Mouse (Mus musculus): ENCODE results near the gene Cep295.
"Not testable (repeated sequence)": the region's sequence is repeated elsewhere in the genome, so short reads cannot be mapped to it uniquely, and the experiment has no call there.

Gene Cep295

GRCm38 (mm10) chr9:15306398-15307119 is 51.0 kb downstream of the Cep295 start, which contains the start of gene 4931406C07Rik:
Gene 4931406C07Rik (minus strand): TSS chr9:15306448.
- DNase-seq (ENCODE audit: low spot score) = no peak

GRCm38 (mm10) chr9:15305503-15306397 is 51.8 kb downstream of the Cep295 start, which contains the start of gene Taf1d:
Gene Taf1d (plus strand): TSS chr9:15306214.
- peak; percentile 94 for DNase-seq (ENCODE audit: low spot score)

GRCm38 (mm10) chr9:15302881-15303280 is 54.7 kb downstream of the Cep295 start:
- no peak for DNase-seq (ENCODE audit: low spot score)

- not testable (repeated sequence) for DNase-seq (ENCODE audit: low spot score)
Observed at GRCm38 (mm10) chr9:15302006-15302405, 55.6 kb downstream of the Cep295 start.

GRCm38 (mm10) chr9:15301399-15301798 is 56.2 kb downstream of the Cep295 start:
- DNase-seq (ENCODE audit: low spot score) = peak; percentile 74

- no peak for DNase-seq (ENCODE audit: low spot score)
Observed at GRCm38 (mm10) chr9:15300056-15300455, 57.5 kb downstream of the Cep295 start.

GRCm38 (mm10) chr9:15298451-15298850 is 59.1 kb downstream of the Cep295 start:
- no peak for DNase-seq (ENCODE audit: low spot score)

- no peak for DNase-seq (ENCODE audit: low spot score)
Observed at GRCm38 (mm10) chr9:15297112-15297511, 60.5 kb downstream of the Cep295 start.

GRCm38 (mm10) chr9:15289251-15289650 is 68.3 kb downstream of the Cep295 start:
- DNase-seq (ENCODE audit: low spot score) = no peak

GRCm38 (mm10) chr9:15288402-15288801 is 69.2 kb downstream of the Cep295 start:
- no peak for DNase-seq (ENCODE audit: low spot score)

GRCm38 (mm10) chr9:15287846-15288245 is 69.7 kb downstream of the Cep295 start:
- no peak for DNase-seq (ENCODE audit: low spot score)

GRCm38 (mm10) chr9:15285443-15285842 is 72.1 kb downstream of the Cep295 start:
- no peak for DNase-seq (ENCODE audit: low spot score)

- DNase-seq (ENCODE audit: low spot score) = peak; percentile 16
Observed at GRCm38 (mm10) chr9:15280491-15280879, 77.1 kb downstream of the Cep295 start.

- peak; percentile 94 for DNase-seq (ENCODE audit: low spot score)
Observed at GRCm38 (mm10) chr9:15279649-15280490, 77.7 kb downstream of the Cep295 start, which contains the start of gene Med17. Gene Med17 (minus strand): TSS chr9:15279931.

GRCm38 (mm10) chr9:15279139-15279648 is 78.4 kb downstream of the Cep295 start:
- DNase-seq (ENCODE audit: low spot score) = no peak

GRCm38 (mm10) chr9:15278343-15278742 is 79.2 kb downstream of the Cep295 start:
- DNase-seq (ENCODE audit: low spot score) = no peak

- no peak for DNase-seq (ENCODE audit: low spot score)
Observed at GRCm38 (mm10) chr9:15276855-15277254, 80.7 kb downstream of the Cep295 start.

- DNase-seq (ENCODE audit: low spot score) = no peak
Observed at GRCm38 (mm10) chr9:15273981-15274380, 83.6 kb downstream of the Cep295 start.

Data from yolk sac, embryonic 10.5 days (tissue).